Mouse (Mus musculus): ENCODE measurements around the gene Olfr201. TPM values are rescaled to one million over a fixed set of nuclear protein-coding genes. Genes with fewer than 3 reads are reported as not detected.
"Not testable (repeated sequence)": the region's sequence is repeated elsewhere in the genome, so short reads cannot be mapped to it uniquely, and the experiment has no call there.

Gene Olfr201
- polyA plus RNA-seq, 1 experiment from 2014 or later: not detected

GRCm38 (mm10) chr16:59219667-59220066 lies 52.8 kb downstream of the Olfr201 start, which contains the start of gene Olfr199:
Gene Olfr199, minus strand, starts transcription at chr16:59219767.
- not testable (repeated sequence) for H3K36me3 ChIP-seq (ENCODE audit: control insufficient read depth, insufficient read depth, low read length); H3K4me1 ChIP-seq (ENCODE audit: control insufficient read depth, insufficient read depth, low read length); H3K4me3 ChIP-seq (ENCODE audit: low read depth, low read length); H3K4me2 ChIP-seq; H3K27me3 ChIP-seq (ENCODE audit: control insufficient read depth, insufficient read depth, low read length); H3K27ac ChIP-seq (ENCODE audit: low read depth, low read length); ATAC-seq (replicated peaks; ENCODE audit: insufficient number of reproducible peaks, low FRiP score, low TSS enrichment); H3K9ac ChIP-seq (ENCODE audit: low read depth, low read length); H3K9me3 ChIP-seq (replicated peaks; ENCODE audit: control insufficient read depth, low read length)
- WGBS (ENCODE audit: insufficient replicate concordance): 76% methylated on average over 1 of the region's 1 CpGs

GRCm38 (mm10) chr16:59217861-59218260 lies 54.6 kb downstream of the Olfr201 start:
- not testable (repeated sequence) for H3K27ac ChIP-seq (ENCODE audit: low read depth, low read length); H3K9ac ChIP-seq (ENCODE audit: low read depth, low read length); H3K4me2 ChIP-seq; H3K4me3 ChIP-seq (ENCODE audit: low read depth, low read length); ATAC-seq (replicated peaks; ENCODE audit: insufficient number of reproducible peaks, low FRiP score, low TSS enrichment); H3K27me3 ChIP-seq (ENCODE audit: control insufficient read depth, insufficient read depth, low read length); H3K36me3 ChIP-seq (ENCODE audit: control insufficient read depth, insufficient read depth, low read length); H3K4me1 ChIP-seq (ENCODE audit: control insufficient read depth, insufficient read depth, low read length); H3K9me3 ChIP-seq (replicated peaks; ENCODE audit: control insufficient read depth, low read length)
- 67% methylated on average over 3 of the region's 3 CpGs for WGBS (ENCODE audit: insufficient replicate concordance)

Other genes starting within 250 kb of the Olfr201 start
- gene Olfr186, start 242.3 kb downstream of the Olfr201 start, polyA plus RNA-seq (2014; fragmentation: Nextera tagmentation; extraction: Ambion mirVana): not detected in 2 replicates
- not detected in 2 replicates for gene Olfr187, start 232.9 kb downstream of the Olfr201 start, polyA plus RNA-seq (2014; fragmentation: Nextera tagmentation; extraction: Ambion mirVana)
- gene Olfr190, start 194.6 kb downstream of the Olfr201 start, polyA plus RNA-seq (2014; fragmentation: Nextera tagmentation; extraction: Ambion mirVana): not detected in 2 replicates
- not detected in 2 replicates for gene Olfr191, start 182.8 kb downstream of the Olfr201 start, polyA plus RNA-seq (2014; fragmentation: Nextera tagmentation; extraction: Ambion mirVana)
- gene Olfr193, start 160.8 kb downstream of the Olfr201 start, polyA plus RNA-seq (2014; fragmentation: Nextera tagmentation; extraction: Ambion mirVana): not detected in 2 replicates
- not detected in 2 replicates for gene Olfr194, start 151.6 kb downstream of the Olfr201 start, polyA plus RNA-seq (2014; fragmentation: Nextera tagmentation; extraction: Ambion mirVana)
- gene Olfr195, start 125.6 kb downstream of the Olfr201 start, polyA plus RNA-seq (2014; fragmentation: Nextera tagmentation; extraction: Ambion mirVana): not detected in 2 replicates
- not detected in 2 replicates for gene Olfr196, start 102.2 kb downstream of the Olfr201 start, polyA plus RNA-seq (2014; fragmentation: Nextera tagmentation; extraction: Ambion mirVana)
- gene Olfr198, start 69.1 kb downstream of the Olfr201 start, polyA plus RNA-seq (2014; fragmentation: Nextera tagmentation; extraction: Ambion mirVana): not detected in 2 replicates
- gene Olfr199, start 52.9 kb downstream of the Olfr201 start, polyA plus RNA-seq (2014; fragmentation: Nextera tagmentation; extraction: Ambion mirVana): not detected in 2 replicates
- gene Olfr202, start 14.2 kb upstream of the Olfr201 start, polyA plus RNA-seq (2014; fragmentation: Nextera tagmentation; extraction: Ambion mirVana): not detected in 2 replicates
- gene Olfr203, start 26.2 kb upstream of the Olfr201 start, polyA plus RNA-seq (2014; fragmentation: Nextera tagmentation; extraction: Ambion mirVana): not detected in 2 replicates
- gene Olfr204, start 45.6 kb upstream of the Olfr201 start, polyA plus RNA-seq (2014; fragmentation: Nextera tagmentation; extraction: Ambion mirVana): not detected in 2 replicates
- not detected in 2 replicates for gene Olfr205, start 58.5 kb upstream of the Olfr201 start, polyA plus RNA-seq (2014; fragmentation: Nextera tagmentation; extraction: Ambion mirVana)
- gene Olfr206, start 76.6 kb upstream of the Olfr201 start, polyA plus RNA-seq (2014; fragmentation: Nextera tagmentation; extraction: Ambion mirVana): not detected in 2 replicates
- not detected in 2 replicates for gene Olfr209, start 91.4 kb upstream of the Olfr201 start, polyA plus RNA-seq (2014; fragmentation: Nextera tagmentation; extraction: Ambion mirVana)
- 0.08 TPM in 1 of 2 replicates, not detected in the other for gene Gabrr3, start 134.7 kb upstream of the Olfr201 start, polyA plus RNA-seq (2014; fragmentation: Nextera tagmentation; extraction: Ambion mirVana)
- 29.4 and 30.1 TPM in 2 replicates for gene Riox2, start 199.1 kb upstream of the Olfr201 start, polyA plus RNA-seq (2014; fragmentation: Nextera tagmentation; extraction: Ambion mirVana)